Mouse (Mus musculus) liver, embryonic 14.5 days (tissue): ENCODE measurements around the gene Gse1. TPM values are rescaled to one million over a fixed set of nuclear protein-coding genes. Genes with fewer than 3 reads are reported as not detected.
A peak's percentile ranks its signal among the peaks of the same experiment; 100 is the strongest.

Experiments used
- ATAC-seq: fragments of 200-750 bp; cut with Nextera tagmentation; 2 replicates; pipeline ENCODE4 v1.8.0; 2017; ENCODE audit warnings: moderate number of reproducible peaks, mild to moderate bottlenecking, moderate library complexity; ENCODE audit not compliant: insufficient read depth
- DNase-seq, 3 experiments: peaks; one replicate each; pipeline ENCODE4 v3.0.0-alpha.2; 2012 to 2013; ENCODE audit warnings: low read depth in 3 of 3, low spot score in 3 of 3
- H3K27ac ChIP-seq: fragments of 300-500 bp; sonication (generic); 2 replicates; pipeline ENCODE4 v1.5.1; 2014; ENCODE audit warnings: moderate library complexity, mild to moderate bottlenecking, control low read depth, inconsistent platforms
- H3K27me3 ChIP-seq: fragments of 300-500 bp; sonication (generic); 2 replicates; pipeline ENCODE4 v1.6.1; 2014; ENCODE audit warnings: mild to moderate bottlenecking, low read length, moderate library complexity; ENCODE audit not compliant: control insufficient read depth, insufficient read depth
- H3K36me3 ChIP-seq: fragments of 300-500 bp; sonication (generic); replicated peaks from 2 replicates; pipeline ENCODE4 v1.6.1; 2014; ENCODE audit warnings: low read depth; ENCODE audit not compliant: control insufficient read depth, insufficient read depth
- H3K4me1 ChIP-seq, 2 experiments: fragments of 200-500 bp in 1 of 2; fragments of 300-500 bp in 1 of 2; sonication (generic) in 1 of 2; replicated peaks; 2 replicates each; pipeline ENCODE4 v1.6.1; 2012 to 2014; ENCODE audit warnings: antibody characterized with exemption in 1 of 2, inconsistent platforms in 1 of 2, low read length in 1 of 2; ENCODE audit not compliant: control insufficient read depth in 2 of 2, insufficient read depth in 2 of 2
- H3K4me2 ChIP-seq: fragments of 300-500 bp; sonication (generic); 2 replicates; pipeline ENCODE4 v1.6.1; 2014; ENCODE audit warnings: low read depth, mild to moderate bottlenecking, control low read depth, moderate library complexity
- H3K4me3 ChIP-seq, 2 experiments: fragments of 200-500 bp in 1 of 2; fragments of 300-500 bp in 1 of 2; sonication (generic) in 1 of 2; 2 replicates each; pipeline ENCODE4 v1.5.1; 2012 to 2014; ENCODE audit warnings: low read depth in 2 of 2, low read length in 2 of 2, mild to moderate bottlenecking in 2 of 2, control low read depth in 1 of 2, inconsistent platforms in 1 of 2, moderate library complexity in 1 of 2; ENCODE audit not compliant: insufficient read depth in 1 of 2
- H3K9ac ChIP-seq: fragments of 300-500 bp; sonication (generic); replicated peaks from 2 replicates; pipeline ENCODE4 v1.6.1; 2014; ENCODE audit warnings: mild to moderate bottlenecking, control low read depth, moderate library complexity
- H3K9me3 ChIP-seq: fragments of 300-500 bp; sonication (generic); 2 replicates; pipeline ENCODE4 v1.6.1; 2016; ENCODE audit warnings: low read length, mixed read lengths; ENCODE audit not compliant: control insufficient read depth
- CTCF ChIP-seq: IDR thresholded peaks from 2 replicates; pipeline ENCODE4 v1.5.1; 2016; ENCODE audit warnings: antibody characterized with exemption, low read depth, control low read depth
- EP300 ChIP-seq: IDR thresholded peaks from 2 replicates; pipeline ENCODE4 v1.6.1; 2016; ENCODE audit warnings: antibody characterized with exemption, low read depth
- WGBS: fragments of 180-500 bp; shearing (Covaris S2); extraction: QIAGEN DNeasy Blood & Tissue Kit; methylation state at CpG from one replicate; pipeline ENCODE4 v1.1.7; 2014; ENCODE audit not compliant: insufficient replicate concordance; 5-methylcytosine and 5-hydroxymethylcytosine counted together
- polyA plus RNA-seq, 2 experiments: library from polyadenylated mRNA; depleted of rRNA in 1 of 2; stranded (reverse) in 1 of 2; unstranded in 1 of 2; fragments of >200 nt; fragmentation: Nextera tagmentation in 1 of 2; extraction: Ambion mirVana in 1 of 2; gene quantifications; 2 replicates each; pipeline versions ENCODE4 v1.2.1 to v1.2.3; 2012 to 2014

Gse1 gene
- polyA plus RNA-seq, 2 experiments = 11.4 to 14.9 TPM

DNA sequence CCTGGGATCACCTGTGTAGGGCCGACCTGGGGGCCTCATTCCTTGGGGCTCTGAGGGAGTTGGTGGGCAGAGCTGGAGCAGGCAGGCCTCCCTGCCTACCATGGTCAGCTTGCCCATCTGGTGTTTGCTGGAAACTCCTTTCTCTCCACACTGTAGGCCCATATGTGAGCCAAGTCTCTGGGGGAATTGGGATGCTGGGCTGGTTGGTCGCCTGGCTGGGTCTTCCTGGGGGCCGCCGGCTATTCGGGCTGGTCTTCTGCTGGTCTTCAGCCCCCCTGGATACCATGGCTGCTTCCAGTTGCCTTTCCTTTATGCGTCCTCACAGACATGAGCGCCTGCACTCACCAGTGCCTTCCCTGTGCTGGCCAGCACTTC is 293.3 kb downstream of the Gse1 start:
- no peak overlapping the region for H3K9ac ChIP-seq
- DNase-seq (no peak), ATAC-seq (no peak)
- H3K4me1 ChIP-seq = peaks cover 15% of the 10 kb centered on the region in 2 experiments
- no peak overlapping the region for H3K27ac ChIP-seq
- H3K36me3 ChIP-seq = peaks cover 8% of the 10 kb centered on the region
- no peak for TF ChIP-seq CTCF
- no peak for TF ChIP-seq EP300
- no peaks in the 10 kb centered on the region for H3K27me3 ChIP-seq
- WGBS = 82% methylated on average over 7 of the region's 7 CpGs
- H3K4me2 ChIP-seq = no peak overlapping the region
- H3K4me3 ChIP-seq = no peak overlapping the region
- H3K9me3 ChIP-seq = no peaks in the 10 kb centered on the region

DNA sequence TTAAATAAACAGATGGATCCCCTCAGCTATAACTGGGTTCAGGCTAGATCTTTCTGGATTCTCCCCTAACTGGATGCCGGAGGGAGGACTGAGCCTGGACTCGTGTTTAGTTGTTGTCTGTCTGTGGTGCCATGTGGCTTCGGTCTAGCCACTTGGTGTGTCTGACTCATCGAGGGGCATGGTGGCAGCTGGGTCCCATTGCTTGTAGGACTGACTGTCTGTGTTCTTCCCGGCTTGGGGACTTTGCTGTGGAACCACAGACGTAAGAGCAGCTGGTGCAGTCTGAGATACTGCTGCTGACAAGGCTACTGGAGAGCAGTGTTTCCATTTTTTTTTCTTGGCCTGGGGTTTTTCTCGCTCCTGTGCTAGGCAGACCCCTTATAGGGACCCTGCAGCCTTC is 295.4 kb downstream of the Gse1 start:
- H3K4me2 ChIP-seq = no peak overlapping the region

DNA sequence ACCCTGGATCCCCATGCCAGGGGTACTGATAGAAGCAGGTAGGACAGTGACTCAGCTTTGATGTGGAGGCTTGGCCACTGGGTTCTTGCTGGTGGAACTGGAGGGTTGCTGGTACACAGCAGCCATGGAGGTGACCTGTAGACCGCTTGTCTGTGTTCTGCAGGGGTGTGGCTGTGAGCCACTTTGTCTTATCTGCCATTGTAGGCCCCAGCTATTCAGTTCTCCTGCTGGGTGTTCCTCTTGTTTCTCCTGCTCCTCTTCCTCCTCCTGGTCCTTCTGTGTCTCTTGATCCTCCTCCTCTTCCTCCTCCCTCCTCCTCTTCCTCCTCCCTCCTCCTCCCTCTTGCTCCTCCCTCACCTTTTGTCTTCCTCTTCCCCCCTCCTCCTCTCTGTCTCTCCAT is 296.9 kb downstream of the Gse1 start:
- H3K9me3 ChIP-seq = no peaks in the 10 kb centered on the region
- H3K27me3 ChIP-seq = no peaks in the 10 kb centered on the region
- peaks cover 18 to 24% of the 10 kb centered on the region in 2 experiments for H3K4me1 ChIP-seq
- no peak overlapping the region for H3K4me3 ChIP-seq
- WGBS = 0% methylated on average over 1 of the region's 1 CpGs
- no peak overlapping the region for H3K9ac ChIP-seq
- no peak overlapping the region for H3K27ac ChIP-seq
- H3K36me3 ChIP-seq = no peaks in the 10 kb centered on the region; the same call in 1 of the 2 replicates
- H3K4me2 ChIP-seq = peak overlapping the region; percentile 47
- DNase-seq (no peak), ATAC-seq (peak; percentile 53; the same call in 1 of the 2 replicates)
- TF ChIP-seq EP300 (no peak), CTCF (no peak)

More for the DNA sequence above, 295.4 kb downstream of the Gse1 start:
- no peak for TF ChIP-seq CTCF
- no peak for ATAC-seq
- no peak overlapping the region for H3K27ac ChIP-seq
- peaks cover 8% of the 10 kb centered on the region for H3K36me3 ChIP-seq
- no peaks in the 10 kb centered on the region for H3K27me3 ChIP-seq
- no peak overlapping the region for H3K9ac ChIP-seq
- H3K4me1 ChIP-seq = peaks cover 18 to 21% of the 10 kb centered on the region in 2 experiments
- WGBS = 66% methylated on average over 7 of the region's 7 CpGs
- no peak overlapping the region for H3K4me3 ChIP-seq
- DNase-seq = no peak
- no peaks in the 10 kb centered on the region for H3K9me3 ChIP-seq

GRCm38 (mm10) chr8:120525832-120526231 is 297.6 kb downstream of the Gse1 start:
- Histone ChIP-seq H3K4me2 (no peak overlapping the region), H3K4me1 (peaks cover 18 to 24% of the 10 kb centered on the region in 2 experiments)
- no peak for DNase-seq

GRCm38 (mm10) chr8:120526577-120526976 is 298.3 kb downstream of the Gse1 start:
- H3K27me3 ChIP-seq = no peaks in the 10 kb centered on the region
- no peak for TF ChIP-seq EP300
- TF ChIP-seq CTCF = no peak
- H3K4me3 ChIP-seq = no peak overlapping the region
- 33% methylated on average over 4 of the region's 4 CpGs for WGBS
- H3K36me3 ChIP-seq = peaks cover 3% of the 10 kb centered on the region
- no peak overlapping the region for H3K4me2 ChIP-seq
- H3K9me3 ChIP-seq = no peaks in the 10 kb centered on the region
- H3K4me1 ChIP-seq = peaks cover 22 to 30% of the 10 kb centered on the region in 2 experiments
- DNase-seq (no peak), ATAC-seq (no peak)
- no peak overlapping the region for H3K9ac ChIP-seq
- H3K27ac ChIP-seq = no peak overlapping the region

More at GRCm38 (mm10) chr8:120525832-120526231, 297.6 kb downstream of the Gse1 start:
- 54% methylated on average over 6 of the region's 6 CpGs for WGBS
- H3K36me3 ChIP-seq = no peaks in the 10 kb centered on the region; the same call in 1 of the 2 replicates
- H3K4me3 ChIP-seq = no peak overlapping the region
- H3K9ac ChIP-seq = no peak overlapping the region
- H3K9me3 ChIP-seq = no peaks in the 10 kb centered on the region
- H3K27ac ChIP-seq = no peak overlapping the region
- ATAC-seq = no peak
- TF ChIP-seq EP300 (no peak), CTCF (no peak)
- H3K27me3 ChIP-seq = no peaks in the 10 kb centered on the region
